Mouse (Mus musculus) midbrain, embryonic 10.5 days (tissue): ENCODE data around the gene Cdhr4. TPM values are rescaled to one million over a fixed set of nuclear protein-coding genes. Genes with fewer than 3 reads are reported as not detected.

ENCODE experiments used
- DNase-seq: peaks from one replicate; pipeline ENCODE4 v3.0.0-alpha.2; 2017; ENCODE audit warnings: low spot score
- H3K27ac ChIP-seq: fragments of 300-500 bp; sonication (generic); replicated peaks from 2 replicates; pipeline ENCODE4 v1.5.1; 2016; ENCODE audit warnings: mild to moderate bottlenecking
- H3K27me3 ChIP-seq: fragments of 300-500 bp; sonication (generic); 2 replicates; pipeline ENCODE4 v1.6.1; 2016; ENCODE audit warnings: low read depth, mild to moderate bottlenecking; ENCODE audit not compliant: poor library complexity, severe bottlenecking
- H3K36me3 ChIP-seq: fragments of 300-500 bp; sonication (generic); 2 replicates; pipeline ENCODE4 v1.6.1; 2016; ENCODE audit warnings: mild to moderate bottlenecking, moderate library complexity
- H3K4me1 ChIP-seq: fragments of 300-500 bp; sonication (generic); 2 replicates; pipeline ENCODE4 v1.6.1; 2016
- H3K4me3 ChIP-seq: fragments of 300-500 bp; sonication (generic); 2 replicates; pipeline ENCODE4 v1.5.1; 2016; ENCODE audit warnings: mild to moderate bottlenecking, moderate library complexity
- H3K9me3 ChIP-seq: fragments of 300-500 bp; sonication (generic); replicated peaks from 2 replicates; pipeline ENCODE4 v1.6.1; 2016; ENCODE audit warnings: mild to moderate bottlenecking
- WGBS: fragments of 180-500 bp; shearing (Covaris S2); methylation state at CpG from one replicate; pipeline ENCODE4 v1.1.7; 2016; 5-methylcytosine and 5-hydroxymethylcytosine counted together
- polyA plus RNA-seq: library from polyadenylated mRNA; unstranded; fragments of >200 nt; fragmentation: Nextera tagmentation; extraction: Ambion mirVana; gene quantifications from 2 replicates; pipeline ENCODE4 v1.2.1, GENCODE M21; 2016

Cdhr4 gene
- polyA plus RNA-seq, 1 experiment from 2014 or later, result 2.2 TPM

- Histone ChIP-seq H3K4me1 (peaks cover 26% of the 10 kb centered on the region), H3K9me3 (no peaks in the 10 kb centered on the region), H3K27me3 (no peaks in the 10 kb centered on the region), H3K4me3 (no peak overlapping the region), H3K27ac (no peak overlapping the region), H3K36me3 (peaks cover 96% of the 10 kb centered on the region)
- whole genome bisulfite sequencing, result 93% methylated on average over 9 of the region's 9 CpGs
- DNase-seq, result no peak
Measured at GRCm38 (mm10) chr9:107962916-107963315, 29.4 kb upstream of the Cdhr4 start.

- WGBS, result 20% methylated on average over 5 of the region's 5 CpGs
- H3K27ac ChIP-seq, result no peak overlapping the region
- H3K4me1 ChIP-seq, result peaks cover 24% of the 10 kb centered on the region
- peaks cover 95% of the 10 kb centered on the region for H3K36me3 ChIP-seq
- no peak overlapping the region for H3K4me3 ChIP-seq
- no peaks in the 10 kb centered on the region for H3K9me3 ChIP-seq
- peak; percentile 79 for DNase-seq
- H3K27me3 ChIP-seq, result no peaks in the 10 kb centered on the region
Measured at GRCm38 (mm10) chr9:107963700-107964099, 28.6 kb upstream of the Cdhr4 start.

DNA sequence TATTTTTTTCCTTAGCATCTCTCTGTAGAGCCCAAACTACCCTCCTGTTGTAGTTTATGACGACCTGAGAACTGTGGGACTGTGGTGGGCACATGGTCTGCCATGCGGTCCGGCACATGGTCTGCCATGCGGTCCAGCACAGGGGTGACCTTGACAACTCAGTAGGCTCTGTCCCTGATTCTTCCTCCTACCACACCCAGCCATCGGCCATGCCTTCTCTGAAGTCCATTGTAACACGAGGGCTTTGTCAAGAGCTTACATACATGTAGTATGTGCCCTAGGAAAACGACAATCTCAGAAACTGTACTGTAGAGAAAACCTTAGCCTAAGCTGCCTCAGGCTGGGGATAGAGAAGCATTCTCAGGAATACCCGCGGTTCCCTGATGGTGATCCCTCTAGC lies 27.6 kb upstream of the Cdhr4 start:
- Histone ChIP-seq H3K4me1 (peaks cover 17% of the 10 kb centered on the region), H3K9me3 (no peaks in the 10 kb centered on the region), H3K36me3 (peaks cover 95% of the 10 kb centered on the region), H3K4me3 (no peak overlapping the region), H3K27ac (no peak overlapping the region), H3K27me3 (no peaks in the 10 kb centered on the region)
- DNase-seq, result no peak
- WGBS, result 93% methylated on average over 9 of the region's 9 CpGs

DNA sequence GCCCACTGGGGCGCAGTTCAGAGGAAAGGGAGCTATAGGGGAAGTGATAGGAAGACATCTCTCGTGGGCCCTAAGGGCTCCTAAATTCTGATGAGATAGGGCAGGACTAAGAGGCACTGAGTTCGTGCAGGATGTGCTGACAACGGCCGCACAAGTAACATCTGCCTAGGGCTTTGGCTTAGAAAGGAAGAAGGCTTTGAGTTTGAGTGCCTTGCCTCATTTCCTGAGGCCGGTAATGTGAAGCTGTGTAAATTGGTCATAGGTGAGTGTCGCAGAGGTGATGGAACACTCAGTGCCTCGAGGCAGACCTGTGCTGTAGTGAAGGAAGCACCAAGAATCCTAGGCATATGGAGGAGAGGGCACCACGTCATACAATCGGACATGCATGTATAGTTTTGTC lies 25.6 kb upstream of the Cdhr4 start:
- DNase-seq, result no peak
- H3K27me3 ChIP-seq, result no peaks in the 10 kb centered on the region
- no peak overlapping the region for H3K27ac ChIP-seq
- WGBS, result 95% methylated on average over 10 of the region's 10 CpGs
- no peak overlapping the region for H3K4me3 ChIP-seq
- peaks cover 6% of the 10 kb centered on the region for H3K4me1 ChIP-seq
- H3K9me3 ChIP-seq, result no peaks in the 10 kb centered on the region
- H3K36me3 ChIP-seq, result peaks cover 95% of the 10 kb centered on the region

DNA sequence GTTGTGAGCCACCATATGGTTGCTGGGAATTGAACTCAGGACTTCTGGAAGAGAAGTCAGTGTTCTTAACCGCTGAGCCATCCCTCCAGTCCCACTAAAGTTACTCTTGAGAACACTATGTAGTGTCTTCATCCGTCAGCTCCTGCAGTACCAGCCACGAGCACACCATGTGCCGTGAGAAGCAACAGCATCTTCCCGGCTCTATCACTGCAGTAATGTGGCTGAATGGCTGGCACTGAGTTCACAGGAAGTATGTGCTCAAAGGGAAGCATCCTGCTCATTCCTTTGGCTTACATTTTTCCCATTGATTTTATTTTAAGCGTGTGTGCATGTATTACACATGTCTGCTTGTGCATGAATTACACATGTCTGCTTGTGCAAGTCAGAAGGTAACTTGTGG lies 24.9 kb upstream of the Cdhr4 start:
- H3K36me3 ChIP-seq, result peaks cover 95% of the 10 kb centered on the region
- H3K27me3 ChIP-seq, result no peaks in the 10 kb centered on the region

GRCm38 (mm10) chr9:107968531-107968930 lies 23.8 kb upstream of the Cdhr4 start:
- 91% methylated on average over 7 of the region's 7 CpGs for WGBS
- Histone ChIP-seq H3K4me3 (no peak overlapping the region), H3K27me3 (no peaks in the 10 kb centered on the region), H3K36me3 (peaks cover 90% of the 10 kb centered on the region), H3K4me1 (no peaks in the 10 kb centered on the region), H3K27ac (no peak overlapping the region), H3K9me3 (no peaks in the 10 kb centered on the region)
- DNase-seq, result no peak

More for the DNA sequence above, 24.9 kb upstream of the Cdhr4 start:
- Histone ChIP-seq H3K4me3 (no peak overlapping the region), H3K4me1 (no peaks in the 10 kb centered on the region), H3K9me3 (no peaks in the 10 kb centered on the region), H3K27ac (no peak overlapping the region)
- 90% methylated on average over 6 of the region's 6 CpGs for WGBS
- no peak for DNase-seq

DNA sequence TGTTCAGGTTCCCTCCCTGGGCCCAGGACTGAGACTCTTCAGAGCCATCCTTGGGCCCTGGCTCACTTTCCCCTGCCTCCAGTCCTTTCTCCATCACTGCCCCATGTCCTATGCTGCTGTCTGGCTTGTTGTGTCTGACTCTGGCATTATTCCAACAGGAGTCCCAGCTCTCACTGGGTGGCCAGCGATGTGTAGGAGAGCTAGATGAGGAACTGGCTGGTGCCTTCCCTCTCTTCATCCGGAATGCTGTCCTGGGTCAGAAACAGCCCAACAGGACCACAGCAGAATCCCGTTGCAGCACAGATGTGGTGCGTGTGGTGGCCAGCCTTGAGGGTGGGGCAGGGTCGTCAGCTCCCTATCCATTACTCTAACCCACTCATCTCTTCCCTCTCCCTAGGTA lies 22.0 kb upstream of the Cdhr4 start:
- no peaks in the 10 kb centered on the region for H3K4me1 ChIP-seq
- H3K27me3 ChIP-seq, result no peaks in the 10 kb centered on the region
- no peak overlapping the region for H3K4me3 ChIP-seq
- no peak overlapping the region for H3K27ac ChIP-seq
- WGBS, result 92% methylated on average over 5 of the region's 5 CpGs
- H3K9me3 ChIP-seq, result no peaks in the 10 kb centered on the region
- H3K36me3 ChIP-seq, result peaks cover 73% of the 10 kb centered on the region
- DNase-seq, result no peak

- Histone ChIP-seq H3K4me3 (no peak overlapping the region), H3K9me3 (no peaks in the 10 kb centered on the region), H3K27me3 (no peaks in the 10 kb centered on the region), H3K27ac (no peak overlapping the region), H3K36me3 (peaks cover 57% of the 10 kb centered on the region), H3K4me1 (0 out of 2 replicates have a peak, but pooled peaks cover 3% of the 10 kb centered on the region)
- WGBS, result 83% methylated on average over 8 of the region's 8 CpGs
- no peak for DNase-seq
Measured at GRCm38 (mm10) chr9:107971690-107972541, 20.4 kb upstream of the Cdhr4 start.

GRCm38 (mm10) chr9:107974491-107975171 lies 17.7 kb upstream of the Cdhr4 start:
- Histone ChIP-seq H3K9me3 (no peaks in the 10 kb centered on the region), H3K36me3 (peaks cover 34% of the 10 kb centered on the region), H3K4me1 (0 out of 2 replicates have a peak, but pooled peaks cover 3% of the 10 kb centered on the region), H3K27ac (no peak overlapping the region), H3K4me3 (no peak overlapping the region), H3K27me3 (no peaks in the 10 kb centered on the region)
- 81% methylated on average over 10 of the region's 10 CpGs for WGBS
- no peak for DNase-seq

DNA sequence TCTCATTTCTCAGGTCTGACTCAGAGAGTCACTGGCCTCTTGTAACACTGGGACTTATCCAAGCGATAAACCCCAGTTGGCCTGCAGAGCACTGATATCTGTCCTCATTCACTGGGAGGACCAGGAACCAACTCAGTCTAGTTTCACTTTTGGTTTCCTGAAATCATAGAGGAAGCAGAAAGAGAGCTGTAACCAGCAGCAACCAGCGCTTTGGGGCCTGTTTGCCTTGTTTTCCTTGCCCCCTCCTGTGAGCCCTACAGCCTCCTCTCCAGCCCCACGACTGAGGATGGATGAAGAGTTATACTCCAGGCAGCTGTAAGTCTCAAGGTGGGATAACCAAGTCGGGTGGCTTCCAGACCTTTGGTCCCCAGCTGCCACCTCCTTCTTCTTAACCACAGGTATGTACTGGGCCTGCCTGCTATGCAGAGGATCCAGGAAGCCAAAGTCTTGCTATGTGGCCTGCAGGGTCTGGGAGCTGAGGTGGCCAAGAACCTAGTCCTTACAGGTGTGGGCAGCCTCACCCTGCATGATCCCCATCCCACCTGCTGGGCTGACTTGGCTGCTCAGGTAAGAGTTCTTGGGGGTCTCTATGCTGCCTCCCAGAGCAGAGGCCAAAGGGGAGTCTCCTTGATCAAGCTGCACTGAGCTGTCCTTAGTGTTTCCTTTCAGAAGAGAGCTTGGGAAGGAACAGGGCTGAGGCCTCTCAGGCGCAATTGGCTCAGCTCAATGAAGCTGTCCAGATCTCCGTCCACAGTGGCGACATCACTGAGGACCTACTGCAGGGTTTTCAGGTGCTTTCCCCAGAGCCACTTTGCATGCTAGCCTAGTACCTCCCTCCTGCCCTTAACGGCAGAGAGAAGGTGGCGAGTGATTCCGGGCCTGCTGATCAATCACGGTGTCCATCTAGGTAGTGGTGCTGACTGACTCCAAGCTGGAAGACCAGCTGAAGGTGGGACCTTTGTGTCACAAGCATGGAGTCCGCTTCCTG lies 16.6 kb upstream of the Cdhr4 start, which contains the start of gene Uba7:
Gene Uba7, plus strand, starts transcription at position 107 of the 988 bp plus-strand sequence.
- Histone ChIP-seq H3K4me1 (0 out of 2 replicates have a peak, but pooled peaks cover 4% of the 10 kb centered on the region), H3K36me3 (peaks cover 23% of the 10 kb centered on the region), H3K27me3 (no peaks in the 10 kb centered on the region), H3K4me3 (peak within 1 kb of the TSS; percentile 20; the same call in 1 of the 2 replicates), H3K9me3 (no peaks in the 10 kb centered on the region), H3K27ac (peak within 1 kb of the TSS; percentile 38; the same call in 1 of the 2 replicates)
- WGBS, result 74% methylated on average over 12 of the region's 12 CpGs
- no peak for DNase-seq

DNA sequence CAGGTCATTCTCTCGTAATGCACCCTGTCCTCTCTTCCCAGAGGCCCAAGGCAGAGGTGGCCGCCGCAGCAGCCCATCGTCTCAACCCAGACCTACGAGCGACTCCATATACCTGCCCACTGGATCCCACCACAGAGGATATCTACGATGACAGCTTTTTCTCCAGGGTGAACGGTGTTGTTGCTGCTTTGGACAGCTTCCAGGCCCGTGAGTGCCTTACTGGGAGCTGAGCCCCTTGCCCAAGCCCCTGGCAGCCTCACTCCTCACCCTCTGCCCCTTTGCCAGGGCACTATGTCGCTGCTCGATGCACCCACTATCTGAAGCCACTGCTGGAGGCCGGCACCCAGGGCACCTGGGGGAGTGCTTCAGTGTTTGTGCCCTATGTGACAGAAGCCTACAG lies 13.5 kb upstream of the Cdhr4 start:
- no peak overlapping the region for H3K4me3 ChIP-seq
- no peaks in the 10 kb centered on the region for H3K9me3 ChIP-seq
- H3K27me3 ChIP-seq, result peaks cover 14% of the 10 kb centered on the region
- DNase-seq, result no peak
- peaks cover 33% of the 10 kb centered on the region for H3K4me1 ChIP-seq
- 0 out of 2 replicates have a peak overlapping the region, but pooled peaks have one; percentile 9 for H3K27ac ChIP-seq
- WGBS, result 91% methylated on average over 12 of the region's 12 CpGs
- no peaks in the 10 kb centered on the region for H3K36me3 ChIP-seq
